Mouse (Mus musculus): ENCODE data around the gene Sipa1l1. TPM values are rescaled to one million over a fixed set of nuclear protein-coding genes. Genes with fewer than 3 reads are reported as not detected.

The Sipa1l1 gene
- polyA plus RNA-seq, 1 experiment from 2014 or later, result 14.1 TPM

DNA sequence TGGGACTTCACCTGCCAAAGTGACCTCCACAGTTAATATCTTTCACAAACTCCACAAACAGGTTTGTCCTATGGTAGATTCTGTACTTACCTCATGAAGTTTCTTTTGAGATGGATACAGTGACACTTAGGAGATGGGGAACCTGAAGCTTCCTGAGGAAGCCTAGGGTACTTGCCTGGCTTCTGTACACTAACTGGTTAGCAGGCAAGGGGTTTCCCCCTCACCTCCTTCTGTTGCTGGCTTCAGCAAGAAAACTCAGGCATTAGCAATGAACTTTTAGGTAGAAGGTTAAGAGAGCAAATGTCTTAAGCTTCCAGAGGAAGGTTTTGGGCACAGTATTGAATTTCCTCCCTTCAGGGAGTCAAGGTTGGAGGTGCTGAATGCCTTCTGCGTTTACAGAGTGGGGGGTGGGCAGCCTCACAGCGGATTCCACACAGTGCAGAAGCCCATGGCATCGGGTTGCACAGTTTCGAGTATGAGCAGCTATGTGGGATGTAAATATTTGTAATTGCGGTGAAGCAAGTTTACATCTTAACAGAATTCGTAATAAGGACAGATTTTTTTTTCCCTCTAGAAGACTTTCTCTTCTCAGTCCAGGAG is 20.1 kb downstream of the Sipa1l1 start:
- Histone ChIP-seq H3K9me3 (ENCODE audit: control insufficient read depth, low read length) (no peaks in the 10 kb centered on the region), H3K36me3 (replicated peaks; ENCODE audit: control insufficient read depth, insufficient read depth) (no peaks in the 10 kb centered on the region), H3K4me3 (replicated peaks; ENCODE audit: low read length) (no peak overlapping the region), H3K4me1 (replicated peaks; ENCODE audit: control insufficient read depth, insufficient read depth, low read length) (no peaks in the 10 kb centered on the region), H3K4me2 (replicated peaks) (no peak overlapping the region), H3K27me3 (ENCODE audit: control insufficient read depth, insufficient read depth, low read length) (no peaks in the 10 kb centered on the region), H3K9ac (no peak overlapping the region), H3K27ac (no peak overlapping the region; the same call in 1 of the 2 replicates)
- WGBS, result 62% methylated on average over 6 of the region's 6 CpGs
- ATAC-seq (ENCODE audit: low FRiP score), result no peak
- DNase-seq (ENCODE audit: low spot score), result no peak

DNA sequence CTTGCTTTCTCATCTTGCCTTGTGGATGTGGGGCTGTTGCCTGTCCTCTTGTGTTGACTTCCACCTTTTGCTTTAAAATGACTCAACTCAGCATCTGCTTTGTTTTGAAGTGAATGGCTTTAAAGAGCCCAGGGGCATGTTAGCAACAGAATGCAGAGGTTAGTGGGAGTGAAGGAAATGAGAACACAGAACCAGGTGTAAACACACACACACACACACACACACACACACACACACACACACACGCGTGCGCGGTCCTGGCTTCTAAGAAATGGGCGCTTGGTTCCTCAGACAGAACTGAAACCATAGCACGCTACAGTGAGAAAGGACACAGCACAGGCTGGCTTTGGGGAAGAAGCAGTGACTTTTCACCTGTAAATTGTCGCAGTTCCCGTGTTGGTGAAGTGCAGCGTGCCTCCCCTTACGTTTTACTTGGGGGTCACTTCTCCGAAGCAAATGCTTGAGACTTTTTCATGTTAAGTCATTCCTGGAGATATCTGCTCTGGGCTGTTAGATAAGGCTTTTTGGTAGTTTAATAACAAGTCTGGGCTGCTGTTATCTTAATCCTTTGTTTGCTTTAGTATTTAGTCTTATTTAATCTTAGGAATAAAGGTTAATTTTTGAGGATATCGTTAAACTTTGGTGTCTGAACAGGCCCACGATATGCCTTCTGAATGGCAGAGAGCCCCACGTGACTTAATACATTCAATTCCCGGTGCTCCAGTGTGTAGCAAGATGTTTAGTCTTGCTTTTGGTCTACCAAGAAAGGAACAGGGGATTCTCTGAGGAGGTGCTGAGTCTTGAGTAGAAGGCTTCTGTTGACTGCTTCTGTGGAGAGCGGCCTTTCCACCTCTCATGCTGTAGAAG is 20.8 kb downstream of the Sipa1l1 start:
- H3K4me2 ChIP-seq (replicated peaks), result no peak overlapping the region
- no peaks in the 10 kb centered on the region for H3K9me3 ChIP-seq (ENCODE audit: control insufficient read depth, low read length)
- no peak overlapping the region for H3K27ac ChIP-seq
- H3K4me1 ChIP-seq (replicated peaks; ENCODE audit: control insufficient read depth, insufficient read depth, low read length), result no peaks in the 10 kb centered on the region
- no peak overlapping the region for H3K9ac ChIP-seq
- ATAC-seq (ENCODE audit: low FRiP score) (no peak), DNase-seq (ENCODE audit: low spot score) (no peak)
- no peaks in the 10 kb centered on the region for H3K36me3 ChIP-seq (replicated peaks; ENCODE audit: control insufficient read depth, insufficient read depth)
- H3K27me3 ChIP-seq (ENCODE audit: control insufficient read depth, insufficient read depth, low read length), result no peaks in the 10 kb centered on the region
- H3K4me3 ChIP-seq (replicated peaks; ENCODE audit: low read length), result no peak overlapping the region
- 91% methylated on average over 16 of the region's 16 CpGs for WGBS

GRCm38 (mm10) chr12:82190582-82190965 is 21.5 kb downstream of the Sipa1l1 start:
- DNase-seq (ENCODE audit: low spot score) (no peak), ATAC-seq (ENCODE audit: low FRiP score) (no peak)
- Histone ChIP-seq H3K36me3 (replicated peaks; ENCODE audit: control insufficient read depth, insufficient read depth) (no peaks in the 10 kb centered on the region), H3K4me1 (replicated peaks; ENCODE audit: control insufficient read depth, insufficient read depth, low read length) (no peaks in the 10 kb centered on the region), H3K4me3 (replicated peaks; ENCODE audit: low read length) (no peak overlapping the region), H3K4me2 (replicated peaks) (no peak overlapping the region), H3K27ac (no peak overlapping the region), H3K9me3 (ENCODE audit: control insufficient read depth, low read length) (no peaks in the 10 kb centered on the region), H3K27me3 (ENCODE audit: control insufficient read depth, insufficient read depth, low read length) (no peaks in the 10 kb centered on the region), H3K9ac (no peak overlapping the region)
- WGBS, result 94% methylated on average over 16 of the region's 16 CpGs

DNA sequence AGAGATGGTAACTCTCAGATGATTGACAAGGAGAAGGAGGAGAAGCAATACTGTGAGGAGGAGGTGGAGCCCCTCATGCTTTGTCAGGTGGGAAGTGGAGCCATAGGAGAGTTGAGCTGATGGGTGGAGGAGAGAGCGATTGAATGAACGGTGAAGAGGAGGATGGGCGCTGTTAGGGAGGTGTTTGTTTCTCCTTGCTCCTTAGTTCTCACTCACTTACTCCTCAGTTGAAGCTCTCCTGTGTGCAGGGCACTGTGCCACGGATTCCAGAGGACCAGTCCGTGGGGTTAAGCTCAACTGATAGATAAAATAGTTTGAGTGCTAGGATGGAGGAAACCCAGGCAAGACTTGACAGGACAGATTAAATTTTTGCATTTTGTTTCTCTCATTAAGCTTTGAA is 22.6 kb downstream of the Sipa1l1 start:
- whole genome bisulfite sequencing, result 80% methylated on average over 5 of the region's 5 CpGs
- Histone ChIP-seq H3K9me3 (ENCODE audit: control insufficient read depth, low read length) (no peaks in the 10 kb centered on the region), H3K9ac (no peak overlapping the region), H3K27me3 (ENCODE audit: control insufficient read depth, insufficient read depth, low read length) (no peaks in the 10 kb centered on the region), H3K36me3 (replicated peaks; ENCODE audit: control insufficient read depth, insufficient read depth) (no peaks in the 10 kb centered on the region), H3K4me2 (replicated peaks) (no peak overlapping the region), H3K4me1 (replicated peaks; ENCODE audit: control insufficient read depth, insufficient read depth, low read length) (peaks cover 8% of the 10 kb centered on the region; the same call in 1 of the 2 replicates), H3K4me3 (replicated peaks; ENCODE audit: low read length) (no peak overlapping the region), H3K27ac (no peak overlapping the region)
- DNase-seq (ENCODE audit: low spot score) (no peak), ATAC-seq (ENCODE audit: low FRiP score) (no peak)

DNA sequence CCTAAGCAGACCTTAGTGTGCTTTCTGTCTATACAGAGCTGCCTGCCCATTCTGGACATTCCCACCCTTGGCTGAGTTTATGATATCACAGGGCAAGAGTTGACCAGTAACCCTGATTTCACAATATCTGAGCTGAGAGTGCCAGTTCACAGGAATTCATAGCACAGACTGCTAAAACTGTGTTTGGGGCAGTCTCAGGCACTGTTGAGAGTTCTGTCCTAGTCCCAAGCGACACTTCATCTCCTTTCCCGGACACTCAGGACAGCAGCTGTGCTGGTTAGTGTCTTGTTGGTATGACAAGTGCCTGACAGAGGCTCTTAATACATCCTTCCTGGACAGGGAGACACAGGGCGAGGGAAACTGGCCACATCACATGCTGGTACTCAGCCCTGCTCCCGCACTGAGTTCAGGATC is 23.5 kb downstream of the Sipa1l1 start:
- ATAC-seq (ENCODE audit: low FRiP score) (no peak), DNase-seq (ENCODE audit: low spot score) (no peak)
- Histone ChIP-seq H3K9ac (no peak overlapping the region), H3K27me3 (ENCODE audit: control insufficient read depth, insufficient read depth, low read length) (no peaks in the 10 kb centered on the region), H3K4me2 (replicated peaks) (no peak overlapping the region), H3K4me3 (replicated peaks; ENCODE audit: low read length) (no peak overlapping the region), H3K4me1 (replicated peaks; ENCODE audit: control insufficient read depth, insufficient read depth, low read length) (peaks cover 9% of the 10 kb centered on the region; the same call in 1 of the 2 replicates), H3K27ac (no peak overlapping the region), H3K9me3 (ENCODE audit: control insufficient read depth, low read length) (no peaks in the 10 kb centered on the region), H3K36me3 (replicated peaks; ENCODE audit: control insufficient read depth, insufficient read depth) (no peaks in the 10 kb centered on the region)
- WGBS, result 83% methylated on average over 4 of the region's 4 CpGs

DNA sequence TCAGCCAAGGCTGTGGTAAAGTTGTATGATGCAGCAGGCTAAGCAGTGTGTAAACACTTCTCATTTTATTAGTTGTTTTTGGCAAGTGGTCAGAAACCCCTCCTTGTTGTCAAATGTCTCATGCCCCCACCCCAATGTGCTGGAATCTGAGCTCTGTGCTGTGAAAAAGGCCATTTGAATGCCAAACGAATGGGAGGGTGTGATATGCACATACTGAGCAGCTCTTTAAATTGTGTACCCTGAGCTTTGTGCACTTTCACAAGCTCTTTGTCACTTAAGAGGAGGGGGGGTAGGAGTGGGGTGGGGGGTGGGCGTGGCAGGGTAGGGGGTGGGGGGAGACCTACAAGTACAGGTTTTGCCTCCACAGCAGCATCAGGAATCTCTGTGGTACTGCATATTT is 24.4 kb downstream of the Sipa1l1 start:
- Histone ChIP-seq H3K36me3 (replicated peaks; ENCODE audit: control insufficient read depth, insufficient read depth) (no peaks in the 10 kb centered on the region), H3K27me3 (ENCODE audit: control insufficient read depth, insufficient read depth, low read length) (no peaks in the 10 kb centered on the region), H3K9me3 (ENCODE audit: control insufficient read depth, low read length) (no peaks in the 10 kb centered on the region), H3K27ac (no peak overlapping the region), H3K4me2 (replicated peaks) (no peak overlapping the region), H3K4me3 (replicated peaks; ENCODE audit: low read length) (no peak overlapping the region), H3K4me1 (replicated peaks; ENCODE audit: control insufficient read depth, insufficient read depth, low read length) (peaks cover 9% of the 10 kb centered on the region; the same call in 1 of the 2 replicates), H3K9ac (no peak overlapping the region)
- 45% methylated on average over 2 of the region's 2 CpGs for WGBS
- DNase-seq (ENCODE audit: low spot score), result no peak
- no peak for ATAC-seq (ENCODE audit: low FRiP score)

GRCm38 (mm10) chr12:82194919-82195318 is 25.8 kb downstream of the Sipa1l1 start:
- Histone ChIP-seq H3K27ac (no peak overlapping the region), H3K4me2 (replicated peaks) (no peak overlapping the region), H3K4me3 (replicated peaks; ENCODE audit: low read length) (no peak overlapping the region), H3K9me3 (ENCODE audit: control insufficient read depth, low read length) (no peaks in the 10 kb centered on the region), H3K27me3 (ENCODE audit: control insufficient read depth, insufficient read depth, low read length) (no peaks in the 10 kb centered on the region), H3K36me3 (replicated peaks; ENCODE audit: control insufficient read depth, insufficient read depth) (no peaks in the 10 kb centered on the region), H3K9ac (no peak overlapping the region), H3K4me1 (replicated peaks; ENCODE audit: control insufficient read depth, insufficient read depth, low read length) (peaks cover 9% of the 10 kb centered on the region; the same call in 1 of the 2 replicates)
- ATAC-seq (ENCODE audit: low FRiP score) (no peak), DNase-seq (ENCODE audit: low spot score) (no peak)
- 90% methylated on average over 3 of the region's 3 CpGs for WGBS

DNA sequence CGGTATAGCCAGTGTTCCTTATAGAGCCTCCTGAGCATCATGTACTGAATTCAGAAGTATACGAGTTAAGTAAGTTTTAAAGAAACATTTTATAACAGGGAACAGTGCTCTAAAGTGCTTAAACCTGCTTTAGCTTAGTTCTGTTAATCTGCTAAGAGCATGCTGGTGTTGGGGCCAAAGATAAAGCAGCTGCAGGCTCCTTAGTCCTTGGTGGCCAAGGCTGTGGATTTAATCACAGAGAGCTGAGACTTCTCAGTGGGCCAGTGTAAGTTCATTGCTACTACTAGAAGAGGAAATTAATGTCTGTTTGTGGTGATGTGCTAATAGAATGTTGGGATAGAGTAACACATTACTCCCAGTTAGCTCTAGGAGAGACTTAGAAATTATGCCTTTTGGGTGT is 27.1 kb downstream of the Sipa1l1 start:
- no peak overlapping the region for H3K4me2 ChIP-seq (replicated peaks)
- ATAC-seq (ENCODE audit: low FRiP score) (no peak), DNase-seq (ENCODE audit: low spot score) (no peak)
- peaks cover 9% of the 10 kb centered on the region; the same call in 1 of the 2 replicates for H3K4me1 ChIP-seq (replicated peaks; ENCODE audit: control insufficient read depth, insufficient read depth, low read length)
- H3K4me3 ChIP-seq (replicated peaks; ENCODE audit: low read length), result no peak overlapping the region
- H3K9ac ChIP-seq, result no peak overlapping the region
- H3K36me3 ChIP-seq (replicated peaks; ENCODE audit: control insufficient read depth, insufficient read depth), result no peaks in the 10 kb centered on the region
- 88% methylated on average over 2 of the region's 2 CpGs for WGBS
- H3K27ac ChIP-seq, result no peak overlapping the region
- no peaks in the 10 kb centered on the region for H3K27me3 ChIP-seq (ENCODE audit: control insufficient read depth, insufficient read depth, low read length)
- H3K9me3 ChIP-seq (ENCODE audit: control insufficient read depth, low read length), result no peaks in the 10 kb centered on the region

DNA sequence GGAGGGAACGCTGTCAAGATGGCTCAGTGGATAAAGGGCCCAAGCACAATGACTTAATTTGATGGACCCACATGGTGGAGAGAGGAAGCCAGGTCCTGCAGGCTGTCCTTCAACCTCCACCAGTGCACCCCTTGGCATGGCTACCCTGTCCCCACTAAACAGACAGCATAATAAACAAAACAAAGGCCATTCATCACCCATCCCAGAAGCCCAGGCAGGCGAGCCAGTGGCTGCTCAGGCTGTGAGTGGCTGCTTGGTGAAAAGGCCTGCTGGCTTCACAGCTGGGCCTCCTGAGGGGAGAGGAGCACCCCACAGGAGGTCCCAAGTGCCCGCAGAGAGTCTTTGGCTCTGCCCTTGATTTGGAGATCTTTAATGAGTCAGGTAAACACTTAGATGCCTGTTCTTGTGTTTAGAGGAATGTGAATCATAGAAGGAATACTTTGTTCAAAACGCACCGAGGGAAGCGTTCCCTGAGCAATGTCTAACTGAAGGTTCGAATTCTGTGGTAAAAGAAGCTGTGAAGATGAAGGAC is 27.6 kb downstream of the Sipa1l1 start:
- H3K4me3 ChIP-seq (replicated peaks; ENCODE audit: low read length), result no peak overlapping the region
- peak; percentile 60; the same call in 1 of the 2 replicates for ATAC-seq (ENCODE audit: low FRiP score)
- no peak overlapping the region for H3K27ac ChIP-seq
- DNase-seq (ENCODE audit: low spot score), result no peak
- H3K4me1 ChIP-seq (replicated peaks; ENCODE audit: control insufficient read depth, insufficient read depth, low read length), result peaks cover 9% of the 10 kb centered on the region; the same call in 1 of the 2 replicates
- WGBS, result 19% methylated on average over 7 of the region's 7 CpGs
- no peaks in the 10 kb centered on the region for H3K36me3 ChIP-seq (replicated peaks; ENCODE audit: control insufficient read depth, insufficient read depth)
- no peaks in the 10 kb centered on the region for H3K9me3 ChIP-seq (ENCODE audit: control insufficient read depth, low read length)
- H3K9ac ChIP-seq, result no peak overlapping the region
- no peak overlapping the region for H3K4me2 ChIP-seq (replicated peaks)
- no peaks in the 10 kb centered on the region for H3K27me3 ChIP-seq (ENCODE audit: control insufficient read depth, insufficient read depth, low read length)

All from hindbrain, embryonic 14.5 days (tissue).